Mouse (Mus musculus) retina, postnatal 7 days (tissue): ENCODE data around the gene Tex12.

Experiments
- DNase-seq: peaks from one replicate; pipeline ENCODE4 v3.0.0-alpha.2; 2012; ENCODE audit warnings: low read depth, low spot score

Gene Tex12

GRCm38 (mm10) chr9:50555094-50555446, 6.1 kb downstream of the Tex12 start, which contains the start of gene Bco2:
Bco2 (minus strand) TSS chr9:50555181.
- DNase-seq: no peak

DNA sequence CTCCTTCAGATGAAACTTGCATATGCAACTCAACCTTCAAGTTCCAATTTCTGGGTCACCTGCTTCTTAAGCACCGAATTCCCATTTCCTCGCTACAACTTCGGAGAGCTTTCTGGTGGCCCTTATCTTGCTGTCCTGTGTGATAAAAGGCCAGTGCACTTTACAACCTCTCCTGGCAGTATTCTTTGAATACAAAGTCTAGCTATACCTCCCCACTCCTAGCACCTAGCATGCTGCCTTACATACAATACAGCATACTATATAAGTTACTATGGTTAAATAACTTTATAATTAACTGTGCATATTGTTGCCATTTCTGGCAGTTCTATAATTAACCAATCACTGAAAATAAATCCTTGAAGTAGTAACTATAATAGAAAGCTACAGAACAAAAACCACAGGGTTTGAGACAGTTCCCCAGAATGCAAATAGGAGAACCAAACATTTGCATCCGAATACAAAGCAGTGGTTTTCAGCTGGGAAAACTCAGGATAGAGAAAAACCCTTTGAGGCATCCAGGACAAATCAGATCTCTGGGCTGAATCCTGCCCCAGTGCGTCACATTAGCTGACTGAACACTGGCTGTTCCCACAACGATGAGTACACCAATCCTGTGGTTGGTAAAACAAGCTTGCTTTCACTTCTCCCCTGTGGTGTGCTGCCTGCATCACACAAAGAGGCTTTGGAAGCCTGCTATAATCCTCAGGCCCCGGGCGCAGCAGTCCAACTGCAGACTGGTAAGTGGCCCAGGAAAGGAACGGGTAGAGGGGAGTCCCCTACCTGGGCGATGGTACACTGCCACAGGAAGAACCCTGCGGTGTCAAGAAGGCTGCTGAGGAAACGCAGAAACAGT, 6.7 kb downstream of the Tex12 start, which contains the start of gene Il18:
Gene Il18 (plus strand): TSS at position 587 of the 853 bp plus-strand sequence.
- no peak for DNase-seq

- DNase-seq: no peak
Measured at GRCm38 (mm10) chr9:50553547-50553946, 7.6 kb downstream of the Tex12 start.

GRCm38 (mm10) chr9:50552206-50552605, 8.9 kb downstream of the Tex12 start:
- DNase-seq: no peak

DNA sequence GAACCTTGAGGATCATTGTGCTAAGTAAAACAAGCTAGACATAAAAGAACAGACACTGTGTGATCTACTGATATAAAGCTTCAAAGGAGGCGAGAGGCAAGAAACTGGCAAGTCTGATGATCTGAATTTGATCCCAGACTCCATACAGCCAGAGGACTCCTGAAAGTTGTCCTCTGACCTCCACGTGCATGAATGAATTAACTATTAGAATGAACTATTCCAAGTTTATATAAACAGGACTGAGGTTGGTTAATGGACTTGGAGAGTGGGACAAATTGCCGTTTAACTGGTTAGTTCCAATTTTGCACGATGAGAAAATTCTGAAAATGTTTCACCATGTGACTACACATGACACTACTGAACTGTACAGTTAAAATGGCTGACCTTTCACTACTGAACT, 12.2 kb downstream of the Tex12 start:
- DNase-seq: no peak

DNA sequence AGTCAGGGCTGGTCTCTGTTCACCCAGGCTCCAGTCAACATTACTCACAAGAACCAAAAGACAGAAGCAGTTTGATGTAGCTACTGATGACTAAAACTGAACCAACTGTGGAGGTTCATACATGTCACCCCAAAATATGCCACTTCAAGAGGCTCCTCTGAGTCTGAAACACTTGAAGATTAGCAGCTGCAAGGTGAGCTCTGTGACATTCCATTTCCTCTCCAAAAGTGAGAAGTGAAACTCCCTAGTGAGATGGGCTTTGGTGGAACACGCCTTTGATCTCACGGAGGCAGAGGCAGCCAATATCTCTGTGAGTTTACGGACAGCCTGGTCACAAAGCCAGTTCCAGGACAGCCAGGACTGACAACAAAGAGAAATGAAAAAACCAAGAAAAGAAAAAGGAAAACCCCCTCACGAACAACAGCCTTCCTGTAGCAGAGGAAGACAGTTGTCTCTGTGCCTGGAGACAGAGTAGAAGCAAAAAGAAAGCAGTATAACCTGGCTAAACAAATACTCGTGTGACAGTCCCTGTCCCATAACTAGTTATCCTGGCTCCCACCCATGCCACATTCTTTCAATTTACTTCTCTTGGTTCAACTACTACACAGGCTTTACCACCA, 13.2 kb downstream of the Tex12 start:
- DNase-seq: no peak

DNA sequence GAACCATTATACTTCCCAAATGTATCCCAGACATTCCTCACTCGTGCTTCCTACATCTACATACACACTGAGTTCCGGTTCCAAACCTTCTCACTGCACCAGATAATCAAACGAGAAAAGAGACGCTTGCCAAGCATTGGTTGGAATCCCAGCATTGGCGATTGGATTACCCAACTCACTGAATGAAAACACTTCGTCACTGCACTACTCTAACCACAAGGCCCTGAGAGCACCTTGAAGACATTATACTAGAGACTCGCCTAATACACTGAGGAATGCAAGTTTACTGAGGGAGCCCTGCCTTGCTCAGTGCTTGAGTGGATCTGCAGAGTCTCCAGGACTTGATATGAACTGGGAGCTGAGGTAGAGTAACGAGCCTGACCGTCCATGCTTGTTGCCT, 18.7 kb downstream of the Tex12 start:
- DNase-seq: no peak

- no peak for DNase-seq
Measured at GRCm38 (mm10) chr9:50540170-50540569, 21.0 kb downstream of the Tex12 start.

- no peak for DNase-seq
Measured at GRCm38 (mm10) chr9:50537295-50537694, 23.8 kb downstream of the Tex12 start.

DNA sequence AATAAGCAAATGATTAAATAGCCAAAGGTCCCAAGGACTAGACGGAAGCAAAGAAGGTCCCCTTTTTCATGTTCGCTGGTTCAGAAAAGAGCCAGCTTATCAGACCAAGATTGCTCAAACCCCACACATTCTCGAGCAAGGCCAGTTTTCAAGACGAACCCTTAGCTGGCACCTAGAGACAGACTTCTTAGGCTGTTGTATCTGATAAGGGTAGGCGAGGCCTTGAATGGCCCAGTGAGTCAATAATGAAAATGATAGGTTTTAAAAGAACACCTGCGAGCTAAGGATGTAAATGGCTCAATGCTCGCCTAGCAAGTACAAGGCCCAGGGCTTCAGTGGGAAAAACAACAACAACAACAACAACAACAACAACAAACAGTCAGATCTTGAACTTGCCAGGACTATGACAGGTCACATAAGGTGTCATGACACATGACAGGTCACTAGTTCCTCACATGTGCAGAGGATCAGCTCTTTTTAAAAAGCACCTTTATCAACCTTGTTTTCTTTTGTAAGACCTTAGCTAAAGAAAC, 24.5 kb downstream of the Tex12 start:
- no peak for DNase-seq

- no peak for DNase-seq
Measured at GRCm38 (mm10) chr9:50535930-50536329, 25.2 kb downstream of the Tex12 start.

- no peak for DNase-seq
Measured at GRCm38 (mm10) chr9:50533791-50534190, 27.3 kb downstream of the Tex12 start.

- no peak for DNase-seq
Measured at GRCm38 (mm10) chr9:50533328-50533727, 27.8 kb downstream of the Tex12 start.

DNA sequence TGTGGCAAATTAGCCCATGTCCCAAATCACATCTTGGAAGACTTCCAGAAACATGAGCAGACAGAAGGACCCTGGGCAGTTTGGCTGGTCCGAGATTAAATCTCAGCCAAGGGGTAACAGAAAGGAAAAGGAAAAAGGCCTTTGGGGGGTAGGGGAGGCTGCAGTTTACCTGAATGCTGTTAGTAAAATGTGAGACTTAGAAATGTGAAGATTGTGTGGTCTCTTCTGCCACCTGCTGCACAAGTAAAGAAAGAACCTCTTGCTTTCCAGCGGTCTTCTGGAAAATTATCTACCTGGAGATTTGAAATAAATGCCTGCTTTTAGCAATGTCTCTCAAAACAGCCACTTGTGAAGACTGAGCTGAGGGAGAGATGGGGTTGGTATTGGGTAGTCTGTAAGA, 30.2 kb downstream of the Tex12 start:
- DNase-seq: peak; percentile 31

DNA sequence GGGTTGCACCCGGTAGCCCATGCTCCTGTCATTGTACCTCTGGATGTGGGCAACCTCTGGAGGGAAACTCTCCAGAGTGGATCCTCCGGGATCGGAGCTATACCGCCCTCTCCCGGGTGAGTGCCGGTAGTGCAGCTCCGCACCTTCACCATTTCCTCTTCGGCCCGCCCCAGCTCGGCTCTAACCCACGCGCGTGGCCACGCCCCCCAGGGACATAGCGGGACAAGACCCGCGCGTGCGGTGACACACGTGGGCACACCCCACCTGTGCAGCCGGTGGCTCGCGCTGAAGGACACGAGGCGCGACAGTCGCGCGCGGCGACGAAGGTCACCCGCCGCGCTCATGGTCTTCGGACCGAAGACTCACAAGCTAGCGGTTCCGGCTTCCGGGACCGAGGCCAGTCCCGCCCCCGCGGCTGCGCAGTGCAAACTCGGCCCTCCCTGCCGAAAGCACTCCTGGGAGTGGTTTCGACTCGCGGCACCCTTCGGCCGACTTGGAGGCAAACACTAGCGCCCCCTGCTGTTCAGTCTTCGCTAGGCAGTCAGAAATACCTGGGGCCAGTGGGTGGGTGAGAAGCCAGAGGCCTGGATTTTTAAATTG, 32.7 kb downstream of the Tex12 start, which contains the start of gene Pts:
Gene Pts (minus strand): TSS at position 432 of the 600 bp plus-strand sequence.
- DNase-seq: peak; percentile 97

DNA sequence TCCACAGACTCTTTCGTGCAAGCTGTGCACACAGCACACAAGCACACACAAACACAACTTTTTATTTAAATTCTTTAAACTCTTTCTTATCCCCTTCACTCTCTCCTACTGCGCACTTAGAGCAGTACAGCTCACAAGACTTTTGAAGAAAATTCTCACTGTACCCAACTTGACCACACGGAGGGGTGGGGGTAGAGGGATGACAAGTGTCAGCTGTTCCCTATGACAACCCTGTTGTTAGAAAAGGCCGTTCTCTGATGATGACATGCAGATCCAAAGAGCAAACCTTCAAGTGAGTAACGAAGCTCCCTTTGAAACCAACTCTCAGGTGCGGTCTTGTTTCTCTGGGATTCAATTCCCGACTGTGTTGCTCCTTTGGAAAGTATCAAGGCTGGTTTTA, 33.3 kb downstream of the Tex12 start:
- no peak for DNase-seq

DNA sequence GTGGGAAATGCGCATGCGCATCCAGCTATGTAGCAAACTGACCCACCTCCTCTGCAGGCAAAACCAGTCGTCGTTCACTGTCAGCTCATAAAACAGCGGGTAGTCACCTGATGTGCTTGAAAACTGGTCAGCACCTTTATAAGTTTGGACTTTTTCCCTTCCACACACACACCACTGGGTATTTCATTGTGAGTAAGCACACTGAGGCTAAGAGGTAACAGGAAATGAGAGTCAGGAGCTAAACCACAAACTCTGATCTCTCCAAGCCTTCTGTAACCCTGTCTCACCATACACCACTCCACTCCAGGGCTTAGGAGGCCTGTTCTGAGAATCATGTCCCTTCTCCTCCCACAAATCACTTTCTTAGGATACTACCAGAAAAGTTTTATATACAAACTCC, 35.5 kb downstream of the Tex12 start:
- DNase-seq: no peak

DNA sequence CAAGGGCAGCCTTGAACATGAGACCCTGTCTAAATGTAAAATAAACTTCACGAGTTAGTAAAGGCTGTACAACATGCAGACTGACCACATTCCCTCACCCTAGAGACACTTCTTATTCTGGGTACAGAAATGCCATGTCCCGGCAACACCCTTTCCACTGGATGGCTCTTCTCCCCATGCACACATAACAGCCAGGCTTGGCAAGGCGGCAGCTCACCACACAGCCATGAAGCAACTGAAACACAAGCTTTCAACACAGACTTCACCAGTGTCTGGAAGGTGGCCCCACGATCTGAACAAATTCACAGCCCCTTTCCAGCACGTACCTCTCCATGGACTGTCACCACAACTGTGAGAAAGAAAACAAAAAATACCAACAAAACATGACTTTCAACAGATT, 36.2 kb downstream of the Tex12 start:
- no peak for DNase-seq

DNA sequence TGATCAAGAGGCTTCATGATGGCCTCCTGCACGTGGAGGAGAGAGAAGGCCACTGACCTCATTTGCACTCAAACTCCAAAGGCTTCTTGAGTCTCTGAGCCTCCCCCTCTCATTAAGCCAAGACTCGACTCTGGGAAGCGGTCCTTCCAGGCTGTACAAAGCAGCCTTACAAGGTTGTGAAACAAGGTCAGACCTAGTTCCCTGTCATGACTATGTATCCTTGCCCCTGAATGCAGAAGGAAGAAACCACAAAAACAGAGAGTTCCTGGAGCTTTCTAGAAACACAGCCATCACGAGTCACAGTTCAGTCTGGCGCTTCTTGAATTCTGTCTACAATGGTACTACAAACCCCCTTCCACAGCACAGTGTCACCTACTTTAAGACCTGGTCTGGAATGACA, 38.6 kb downstream of the Tex12 start:
- no peak for DNase-seq

- DNase-seq: no peak
Measured at GRCm38 (mm10) chr9:50521562-50521961, 39.6 kb downstream of the Tex12 start.

GRCm38 (mm10) chr9:50520748-50521147, 40.4 kb downstream of the Tex12 start:
- DNase-seq: no peak

- no peak for DNase-seq
Measured at GRCm38 (mm10) chr9:50518781-50519180, 42.3 kb downstream of the Tex12 start.
